In the genomic region with DNA sequence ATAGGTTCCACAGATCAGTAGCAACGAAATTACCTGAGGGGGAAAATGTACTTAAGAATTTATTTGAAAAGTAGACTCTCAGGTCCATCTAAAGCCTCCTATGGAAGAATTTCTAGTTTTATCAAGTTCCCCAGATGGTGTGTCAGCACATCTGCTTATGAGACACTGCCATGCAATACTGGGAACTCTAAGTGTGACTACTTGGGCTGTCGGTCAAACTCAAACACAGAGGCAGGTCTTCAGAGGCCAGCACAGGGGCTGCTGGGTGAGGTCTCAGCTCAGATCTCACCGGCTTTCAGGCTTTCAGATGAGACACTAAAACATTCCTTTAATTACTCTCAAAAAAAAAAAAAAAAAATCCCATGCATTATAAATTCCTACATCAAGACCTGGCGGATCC, we compare ENCODE assay signal across 8 mouse cellular contexts.
DNase-seq lines count a peak whose midpoint lies in the region; ATAC-seq and TF ChIP-seq lines count a peak whose summit lies in the region.
"Had no signal": no experiment of that assay in that cellular context is flagged by ENCODE, and none has a peak within 500 bp of the region (broad histone marks: within the 10 kb centered on the region; RNA-seq: fewer than 3 reads in every experiment).

No protein-coding gene starts in this region.

- H3K4me1 ChIP-seq in lung, postnatal 0 days (ENCODE audit: insufficient read depth, low read depth, low read length), result no peaks in the 10 kb centered on the region
- H3K4me1 ChIP-seq in embryonic facial prominence, embryonic 15.5 days, result peaks cover 6% of the 10 kb centered on the region
- H3K4me1 ChIP-seq in intestine, postnatal 0 days (replicated peaks; ENCODE audit: control insufficient read depth, insufficient read depth, low read length), result no peaks in the 10 kb centered on the region
- 0 out of 2 replicates have a peak, but pooled peaks cover 9% of the 10 kb centered on the region for H3K4me1 ChIP-seq in neural tube, embryonic 13.5 days (replicated peaks)

- no peak for DNase-seq in lung, postnatal 0 days (ENCODE audit: low spot score)
- DNase-seq in lung, postnatal 4 days, result no peak
- DNase-seq in adrenal gland, adult (ENCODE audit: inconsistent age in 2 of 2, low spot score in 1 of 2), result no peak
- DNase-seq: cerebellum, adult 2 months had no signal

- H3K4me2 ChIP-seq in lung, postnatal 0 days (replicated peaks; ENCODE audit: low read depth, low read length), result peak overlapping the region; percentile 8
- peak overlapping the region; percentile 47; the same call in 1 of the 2 replicates for H3K4me2 ChIP-seq in embryonic facial prominence, embryonic 15.5 days (replicated peaks)
- peak overlapping the region; percentile 59 for H3K4me2 ChIP-seq in intestine, postnatal 0 days (replicated peaks; ENCODE audit: low read depth)
- peak overlapping the region; percentile 51 for H3K4me2 ChIP-seq in neural tube, embryonic 13.5 days

- no peaks in the 10 kb centered on the region for H3K36me3 ChIP-seq in lung, postnatal 0 days (ENCODE audit: insufficient read depth, low read length)
- H3K36me3 ChIP-seq in embryonic facial prominence, embryonic 15.5 days, result no peaks in the 10 kb centered on the region
- H3K36me3 ChIP-seq in intestine, postnatal 0 days (ENCODE audit: control insufficient read depth, insufficient read depth), result no peaks in the 10 kb centered on the region
- H3K36me3 ChIP-seq in neural tube, embryonic 13.5 days, result no peaks in the 10 kb centered on the region

- H3K27ac ChIP-seq in lung, postnatal 0 days (ENCODE audit: low read length), result no peak overlapping the region
- 0 out of 2 replicates have a peak overlapping the region, but pooled peaks have one; percentile 28 for H3K27ac ChIP-seq in embryonic facial prominence, embryonic 15.5 days (replicated peaks)
- H3K27ac ChIP-seq in intestine, postnatal 0 days (ENCODE audit: low read depth, low read length), result peak overlapping the region; percentile 71; the same call in 1 of the 2 replicates
- peak overlapping the region; percentile 67; the same call in 1 of the 2 replicates for H3K27ac ChIP-seq in neural tube, embryonic 13.5 days (replicated peaks)

- no peak for TF ChIP-seq EP300 in lung, postnatal 0 days (IDR thresholded peaks at IDR 0.05)

- WGBS in lung, postnatal 0 days, result 65% methylated on average over 4 of the region's 4 CpGs
- 64% methylated on average over 4 of the region's 4 CpGs for WGBS in embryonic facial prominence, embryonic 15.5 days
- WGBS in intestine, postnatal 0 days, result 48% methylated on average over 4 of the region's 4 CpGs
- 73% methylated on average over 4 of the region's 4 CpGs for WGBS in neural tube, embryonic 13.5 days

- no peak overlapping the region for H3K9ac ChIP-seq in lung, postnatal 0 days (replicated peaks; ENCODE audit: low read depth)
- H3K9ac ChIP-seq in embryonic facial prominence, embryonic 15.5 days, result no peak overlapping the region
- H3K9ac ChIP-seq in intestine, postnatal 0 days (ENCODE audit: low read depth, low read length), result no peak overlapping the region
- H3K9ac ChIP-seq in neural tube, embryonic 13.5 days, result no peak overlapping the region

- H3K27me3 ChIP-seq in lung, postnatal 0 days (replicated peaks; ENCODE audit: insufficient read depth, low read length), result no peaks in the 10 kb centered on the region
- peaks cover 30% of the 10 kb centered on the region for H3K27me3 ChIP-seq in embryonic facial prominence, embryonic 15.5 days
- 0 out of 2 replicates have a peak, but pooled peaks cover 3% of the 10 kb centered on the region for H3K27me3 ChIP-seq in intestine, postnatal 0 days (replicated peaks; ENCODE audit: control insufficient read depth, insufficient read depth, low read length)
- H3K27me3 ChIP-seq in neural tube, embryonic 13.5 days, result peaks cover 36% of the 10 kb centered on the region

- no peak for TF ChIP-seq CTCF in lung, postnatal 0 days (IDR thresholded peaks at IDR 0.05)
- no peak for TF ChIP-seq CTCF in intestine, postnatal 0 days (IDR thresholded peaks at IDR 0.05; ENCODE audit: low read depth)

- H3K9me3 ChIP-seq in lung, postnatal 0 days (ENCODE audit: low read length), result no peaks in the 10 kb centered on the region
- H3K9me3 ChIP-seq in embryonic facial prominence, embryonic 15.5 days (replicated peaks), result no peaks in the 10 kb centered on the region
- H3K9me3 ChIP-seq in intestine, postnatal 0 days (ENCODE audit: control insufficient read depth), result no peaks in the 10 kb centered on the region
- no peaks in the 10 kb centered on the region for H3K9me3 ChIP-seq in neural tube, embryonic 13.5 days

- no peak overlapping the region for H3K4me3 ChIP-seq in lung, postnatal 0 days (ENCODE audit: low read depth, low read length)
- H3K4me3 ChIP-seq in embryonic facial prominence, embryonic 15.5 days (replicated peaks), result no peak overlapping the region
- H3K4me3 ChIP-seq in intestine, postnatal 0 days (ENCODE audit: low read depth, low read length), result peak overlapping the region; percentile 30; the same call in 1 of the 2 replicates
- peak overlapping the region; percentile 30; the same call in 1 of the 2 replicates for H3K4me3 ChIP-seq in neural tube, embryonic 13.5 days

- ATAC-seq in lung, postnatal 0 days, result no peak
- ATAC-seq in embryonic facial prominence, embryonic 15.5 days (ENCODE audit: insufficient number of reproducible peaks, low FRiP score, low TSS enrichment, low read depth), result no peak
- ATAC-seq in intestine, postnatal 0 days, result 0 out of 2 replicates have a peak, but pooled peaks have one; percentile 13
- ATAC-seq in neural tube, embryonic 13.5 days (ENCODE audit: low read depth), result 0 out of 2 replicates have a peak, but pooled peaks have one; percentile 10
- ATAC-seq in granulocyte monocyte progenitor cell, adult 5-6 weeks (replicated peaks; ENCODE audit: poor library complexity, severe bottlenecking), result no peak

Comparison
In these comparisons a context has a peak if more than half of its experiments do, and no peak if none do; other contexts are left out.
1. ATAC-seq: peak in intestine, postnatal 0 days (single experiment) and neural tube, embryonic 13.5 days (single experiment); none in lung, postnatal 0 days (single experiment), embryonic facial prominence, embryonic 15.5 days (single experiment) and granulocyte monocyte progenitor cell, adult 5-6 weeks (single experiment).
2. H3K4me2 ChIP-seq: peak in every context shown above with its lines; median percentile 59 in intestine, postnatal 0 days; 51 in neural tube, embryonic 13.5 days; 47 in embryonic facial prominence, embryonic 15.5 days; 8 in lung, postnatal 0 days.
3. H3K4me3 ChIP-seq: peak in intestine, postnatal 0 days (single experiment) and neural tube, embryonic 13.5 days (single experiment); none in lung, postnatal 0 days (single experiment) and embryonic facial prominence, embryonic 15.5 days (single experiment).